Mouse (Mus musculus): ENCODE results near the gene Cfap97d1. TPM values are rescaled to one million over a fixed set of nuclear protein-coding genes. Genes with fewer than 3 reads are reported as not detected.
A peak's percentile ranks its signal among the peaks of the same experiment; 100 is the strongest.

The Cfap97d1 gene
- polyA plus RNA-seq, 1 experiment from 2014 or later: not detected

DNA sequence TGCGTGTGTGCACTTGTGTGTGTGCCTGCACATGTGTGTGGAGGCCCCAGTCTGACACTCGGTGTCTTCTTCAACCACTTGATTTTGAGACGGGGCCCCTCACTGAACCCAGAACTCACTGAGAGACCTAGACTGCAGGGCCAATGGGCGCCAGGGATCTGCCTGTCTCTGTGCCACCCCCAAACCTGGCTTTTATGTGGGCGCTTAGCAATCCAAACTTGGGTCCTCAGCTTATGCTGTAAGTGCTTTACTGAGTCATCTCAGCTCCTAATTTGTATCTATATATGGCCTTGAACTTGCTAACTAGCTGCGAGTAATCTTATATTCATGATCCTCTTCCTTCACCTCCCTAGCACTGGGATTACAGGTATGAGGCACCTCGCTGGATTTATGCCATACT lies 8.3 kb downstream of the Cfap97d1 start:
- no peaks in the 10 kb centered on the region for H3K4me1 ChIP-seq (replicated peaks)
- H3K27me3 ChIP-seq: peaks cover 2% of the 10 kb centered on the region
- no peak for ATAC-seq (ENCODE audit: low read depth)
- no peak overlapping the region for H3K4me3 ChIP-seq
- no peaks in the 10 kb centered on the region for H3K9me3 ChIP-seq
- no peak overlapping the region for H3K27ac ChIP-seq (replicated peaks)
- no peak overlapping the region for H3K4me2 ChIP-seq
- no peak overlapping the region for H3K9ac ChIP-seq
- 90% methylated on average over 7 of the region's 7 CpGs for WGBS
- H3K36me3 ChIP-seq: peaks cover 15% of the 10 kb centered on the region; the same call in 1 of the 2 replicates

- 78% methylated on average over 8 of the region's 8 CpGs for whole genome bisulfite sequencing
- H3K4me1 ChIP-seq (replicated peaks): no peaks in the 10 kb centered on the region
- ATAC-seq (ENCODE audit: low read depth): no peak
Observed at GRCm38 (mm10) chr11:101994100-101994499, 10.0 kb downstream of the Cfap97d1 start.

GRCm38 (mm10) chr11:101995938-101996337 lies 11.9 kb downstream of the Cfap97d1 start:
- no peaks in the 10 kb centered on the region for H3K9me3 ChIP-seq
- WGBS: 84% methylated on average over 7 of the region's 7 CpGs
- H3K9ac ChIP-seq: no peak overlapping the region
- ATAC-seq (ENCODE audit: low read depth): no peak
- peaks cover 4% of the 10 kb centered on the region; the same call in 1 of the 2 replicates for H3K4me1 ChIP-seq (replicated peaks)
- H3K4me2 ChIP-seq: no peak overlapping the region
- 0 out of 2 replicates have a peak overlapping the region, but pooled peaks have one; percentile 5 for H3K27ac ChIP-seq (replicated peaks)
- no peak overlapping the region for H3K4me3 ChIP-seq
- H3K36me3 ChIP-seq: peaks cover 31% of the 10 kb centered on the region
- no peaks in the 10 kb centered on the region for H3K27me3 ChIP-seq

More at GRCm38 (mm10) chr11:101994100-101994499, 10.0 kb downstream of the Cfap97d1 start:
- H3K27ac ChIP-seq (replicated peaks): no peak overlapping the region
- H3K9me3 ChIP-seq: no peaks in the 10 kb centered on the region
- no peaks in the 10 kb centered on the region for H3K27me3 ChIP-seq
- no peak overlapping the region for H3K9ac ChIP-seq
- no peak overlapping the region for H3K4me2 ChIP-seq
- H3K36me3 ChIP-seq: peaks cover 21% of the 10 kb centered on the region; the same call in 1 of the 2 replicates
- no peak overlapping the region for H3K4me3 ChIP-seq

GRCm38 (mm10) chr11:101998258-101998657 lies 14.2 kb downstream of the Cfap97d1 start:
- Histone ChIP-seq H3K4me1 (replicated peaks) (peaks cover 4% of the 10 kb centered on the region; the same call in 1 of the 2 replicates), H3K9me3 (no peaks in the 10 kb centered on the region), H3K27ac (replicated peaks) (no peak overlapping the region), H3K4me2 (no peak overlapping the region), H3K27me3 (no peaks in the 10 kb centered on the region), H3K36me3 (peaks cover 46% of the 10 kb centered on the region), H3K4me3 (no peak overlapping the region), H3K9ac (no peak overlapping the region)
- WGBS: 57% methylated on average over 5 of the region's 5 CpGs
- no peak for ATAC-seq (ENCODE audit: low read depth)

DNA sequence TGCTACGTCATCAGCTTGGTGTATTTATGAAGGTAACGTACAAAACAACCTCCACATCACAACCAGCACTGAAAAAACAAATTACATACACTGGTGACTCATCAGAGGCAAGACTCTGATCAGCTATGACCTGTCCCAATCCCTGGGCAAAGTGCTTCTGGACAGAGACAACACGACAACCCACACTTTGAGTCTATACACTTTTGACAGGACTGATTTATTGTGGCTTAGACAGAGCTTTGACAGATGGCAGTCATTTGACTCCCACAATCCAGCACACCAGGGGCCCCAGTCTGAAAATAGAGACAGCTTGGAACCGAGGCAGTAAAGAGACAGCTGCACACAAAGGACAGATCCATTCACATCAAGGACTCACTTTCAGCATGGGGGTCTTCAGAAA lies 15.4 kb downstream of the Cfap97d1 start:
- Histone ChIP-seq H3K27ac (replicated peaks) (0 out of 2 replicates have a peak overlapping the region, but pooled peaks have one; percentile 2), H3K9ac (no peak overlapping the region), H3K4me1 (replicated peaks) (peaks cover 4% of the 10 kb centered on the region; the same call in 1 of the 2 replicates), H3K9me3 (no peaks in the 10 kb centered on the region), H3K27me3 (no peaks in the 10 kb centered on the region), H3K36me3 (peaks cover 57% of the 10 kb centered on the region), H3K4me2 (no peak overlapping the region), H3K4me3 (no peak overlapping the region)
- WGBS: 35% methylated on average over 4 of the region's 4 CpGs
- no peak for ATAC-seq (ENCODE audit: low read depth)

DNA sequence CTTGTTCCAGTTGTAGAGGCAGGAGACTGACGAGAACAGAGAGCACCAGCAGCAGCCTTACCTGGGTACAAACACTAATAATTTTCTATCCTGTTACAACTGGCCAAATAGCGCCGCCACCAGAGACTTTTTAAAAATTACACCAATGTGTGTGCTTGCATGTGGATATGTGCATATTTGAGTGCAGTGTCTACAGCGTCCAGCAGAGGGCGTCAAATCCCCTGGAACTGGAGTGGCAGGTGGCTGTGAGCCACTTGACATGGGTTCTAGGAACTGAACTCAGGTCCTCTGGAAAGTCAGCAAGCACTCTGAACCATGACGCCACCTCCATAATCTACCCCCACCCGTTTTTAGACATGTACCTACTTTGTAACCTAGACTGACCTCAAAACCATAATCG lies 20.2 kb downstream of the Cfap97d1 start:
- H3K4me1 ChIP-seq (replicated peaks): peaks cover 4% of the 10 kb centered on the region
- H3K27ac ChIP-seq (replicated peaks): no peak overlapping the region
- no peaks in the 10 kb centered on the region for H3K9me3 ChIP-seq
- WGBS: 90% methylated on average over 8 of the region's 8 CpGs
- H3K27me3 ChIP-seq: no peaks in the 10 kb centered on the region
- H3K36me3 ChIP-seq: peaks cover 82% of the 10 kb centered on the region
- no peak overlapping the region for H3K4me3 ChIP-seq
- H3K9ac ChIP-seq: no peak overlapping the region
- H3K4me2 ChIP-seq: no peak overlapping the region
- no peak for ATAC-seq (ENCODE audit: low read depth)

GRCm38 (mm10) chr11:102006271-102006670 lies 22.2 kb downstream of the Cfap97d1 start:
- no peaks in the 10 kb centered on the region for H3K9me3 ChIP-seq
- H3K27ac ChIP-seq (replicated peaks): no peak overlapping the region
- no peaks in the 10 kb centered on the region for H3K27me3 ChIP-seq
- no peak overlapping the region for H3K4me2 ChIP-seq
- H3K9ac ChIP-seq: no peak overlapping the region
- 49% methylated on average over 9 of the region's 9 CpGs for WGBS
- H3K4me1 ChIP-seq (replicated peaks): peaks cover 18% of the 10 kb centered on the region
- H3K4me3 ChIP-seq: no peak overlapping the region
- peaks cover 89% of the 10 kb centered on the region for H3K36me3 ChIP-seq
- ATAC-seq (ENCODE audit: low read depth): no peak

GRCm38 (mm10) chr11:102006688-102007087 lies 22.6 kb downstream of the Cfap97d1 start:
- peaks cover 89% of the 10 kb centered on the region for H3K36me3 ChIP-seq
- no peaks in the 10 kb centered on the region for H3K27me3 ChIP-seq
- no peaks in the 10 kb centered on the region for H3K9me3 ChIP-seq
- H3K4me3 ChIP-seq: no peak overlapping the region
- whole genome bisulfite sequencing: 75% methylated on average over 5 of the region's 5 CpGs
- no peak overlapping the region for H3K27ac ChIP-seq (replicated peaks)
- no peak overlapping the region for H3K4me2 ChIP-seq
- peaks cover 18% of the 10 kb centered on the region for H3K4me1 ChIP-seq (replicated peaks)
- no peak for ATAC-seq (ENCODE audit: low read depth)
- no peak overlapping the region for H3K9ac ChIP-seq

- H3K4me1 ChIP-seq (replicated peaks): peaks cover 18% of the 10 kb centered on the region
- no peak overlapping the region for H3K4me2 ChIP-seq
- 90% methylated on average over 8 of the region's 8 CpGs for WGBS
- H3K27me3 ChIP-seq: no peaks in the 10 kb centered on the region
- no peaks in the 10 kb centered on the region for H3K9me3 ChIP-seq
- no peak overlapping the region for H3K9ac ChIP-seq
- H3K27ac ChIP-seq (replicated peaks): no peak overlapping the region
- peaks cover 97% of the 10 kb centered on the region for H3K36me3 ChIP-seq
- H3K4me3 ChIP-seq: no peak overlapping the region
- no peak for ATAC-seq (ENCODE audit: low read depth)
Observed at GRCm38 (mm10) chr11:102008372-102008771, 24.3 kb downstream of the Cfap97d1 start.

- H3K4me1 ChIP-seq (replicated peaks): peaks cover 18% of the 10 kb centered on the region
- H3K36me3 ChIP-seq: peaks cover 95% of the 10 kb centered on the region
- H3K27ac ChIP-seq (replicated peaks): peak overlapping the region; percentile 86
- H3K4me2 ChIP-seq: no peak overlapping the region
- ATAC-seq (ENCODE audit: low read depth): no peak
- no peaks in the 10 kb centered on the region for H3K9me3 ChIP-seq
- 85% methylated on average over 15 of the region's 15 CpGs for WGBS
- H3K27me3 ChIP-seq: no peaks in the 10 kb centered on the region
- H3K9ac ChIP-seq: no peak overlapping the region
- no peak overlapping the region for H3K4me3 ChIP-seq
Observed at GRCm38 (mm10) chr11:102008954-102009637, 25.0 kb downstream of the Cfap97d1 start.

- H3K36me3 ChIP-seq: peaks cover 94% of the 10 kb centered on the region
- H3K9ac ChIP-seq: 0 out of 2 replicates have a peak overlapping the region, but pooled peaks have one; percentile 34
- peaks cover 20% of the 10 kb centered on the region for H3K4me1 ChIP-seq (replicated peaks)
- no peaks in the 10 kb centered on the region for H3K27me3 ChIP-seq
- H3K4me2 ChIP-seq: no peak overlapping the region
- no peak overlapping the region for H3K4me3 ChIP-seq
- no peaks in the 10 kb centered on the region for H3K9me3 ChIP-seq
- peak; percentile 68 for ATAC-seq (ENCODE audit: low read depth)
- WGBS: 35% methylated on average over 13 of the region's 13 CpGs
- peak overlapping the region; percentile 86 for H3K27ac ChIP-seq (replicated peaks)
Observed at GRCm38 (mm10) chr11:102010140-102010539, 26.1 kb downstream of the Cfap97d1 start.

DNA sequence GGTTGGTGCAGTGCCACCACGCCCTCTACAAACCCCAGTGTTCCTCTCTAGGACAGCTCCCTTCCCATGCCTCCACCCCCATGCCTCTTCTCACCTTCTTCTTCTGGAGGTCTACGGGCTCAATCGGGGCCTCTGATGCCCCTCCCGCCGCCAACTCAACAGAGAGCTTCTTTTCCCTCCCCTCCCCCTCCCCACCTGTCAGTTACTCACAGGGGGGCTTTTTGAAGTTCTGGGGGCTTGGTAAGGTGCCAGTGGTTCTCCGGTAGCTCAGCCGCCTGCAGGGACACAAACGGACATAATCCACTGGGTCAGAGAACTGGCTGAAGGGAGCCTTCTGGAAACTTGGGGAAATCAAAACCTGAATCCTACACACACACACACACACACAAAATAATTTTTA lies 27.4 kb downstream of the Cfap97d1 start:
- Histone ChIP-seq H3K36me3 (peaks cover 90% of the 10 kb centered on the region), H3K4me2 (no peak overlapping the region)
- 86% methylated on average over 8 of the region's 8 CpGs for WGBS

DNA sequence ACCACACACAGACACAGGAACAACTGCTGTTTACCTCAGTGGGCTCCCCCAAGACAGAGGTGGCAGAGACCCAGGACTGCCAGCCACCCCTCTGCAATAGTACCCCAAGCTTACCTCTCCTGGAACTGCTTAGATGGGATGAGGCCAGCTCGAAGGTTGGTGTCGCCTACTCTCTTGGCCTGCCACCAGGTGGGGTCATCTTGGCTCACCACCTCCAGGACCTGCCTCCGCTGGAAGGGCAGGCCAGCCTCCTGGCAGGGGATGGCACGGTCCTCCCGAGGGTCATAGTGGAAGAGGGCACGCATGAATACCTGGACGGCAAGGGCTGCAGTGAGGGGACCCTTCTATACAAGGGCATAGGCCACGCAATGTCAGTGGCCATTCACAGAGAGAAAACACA lies 29.1 kb downstream of the Cfap97d1 start:
- Histone ChIP-seq H3K4me3 (no peak overlapping the region), H3K36me3 (peaks cover 91% of the 10 kb centered on the region), H3K9me3 (no peaks in the 10 kb centered on the region), H3K27me3 (no peaks in the 10 kb centered on the region), H3K27ac (replicated peaks) (no peak overlapping the region), H3K4me2 (no peak overlapping the region), H3K4me1 (replicated peaks) (peaks cover 34% of the 10 kb centered on the region), H3K9ac (no peak overlapping the region)
- ATAC-seq (ENCODE audit: low read depth): no peak
- WGBS: 85% methylated on average over 8 of the region's 8 CpGs

More for the DNA sequence above, 27.4 kb downstream of the Cfap97d1 start:
- Histone ChIP-seq H3K27me3 (no peaks in the 10 kb centered on the region), H3K9ac (no peak overlapping the region), H3K9me3 (no peaks in the 10 kb centered on the region), H3K4me1 (replicated peaks) (peaks cover 34% of the 10 kb centered on the region), H3K4me3 (no peak overlapping the region), H3K27ac (replicated peaks) (no peak overlapping the region)
- no peak for ATAC-seq (ENCODE audit: low read depth)
